Mouse (Mus musculus): Measurements from ENCODE around the gene Cradd.

GRCm38 (mm10) chr10:95289819-95290218 is 34.1 kb downstream of the Cradd start:
- TF ChIP-seq POLR2A (IDR thresholded peaks at IDR 0.05; ENCODE audit: extremely low read depth, insufficient read depth, low read length) = no peak
- TF ChIP-seq CTCF (IDR thresholded peaks at IDR 0.05; ENCODE audit: low read depth, low read length) = no peak

All from liver, adult 2 months (tissue).